Mouse (Mus musculus): ENCODE data around the gene Atp1a2. TPM values are rescaled to one million over a fixed set of nuclear protein-coding genes. Genes with fewer than 3 reads are reported as not detected.
A peak's percentile ranks its signal among the peaks of the same experiment; 100 is the strongest.
"Not testable (repeated sequence)": the region's sequence is repeated elsewhere in the genome, so short reads cannot be mapped to it uniquely, and the experiment has no call there.

Gene Atp1a2
- polyA plus RNA-seq, 1 experiment from 2014 or later = 3.3 TPM

- 38% methylated on average over 23 of the region's 23 CpGs for WGBS
- not testable (repeated sequence) for H3K36me3 ChIP-seq; H3K4me3 ChIP-seq (replicated peaks); H3K9ac ChIP-seq; H3K27ac ChIP-seq; ATAC-seq; H3K9me3 ChIP-seq; H3K4me1 ChIP-seq (replicated peaks); H3K27me3 ChIP-seq (replicated peaks)
- H3K4me2 ChIP-seq (replicated peaks) = peak overlapping the region; percentile 26; the same call in 1 of the 2 replicates
Measured at GRCm38 (mm10) chr1:172244645-172245044, 53.2 kb downstream of the Atp1a2 start.

- H3K9me3 ChIP-seq = no peaks in the 10 kb centered on the region
- H3K27ac ChIP-seq = no peak overlapping the region
- no peak overlapping the region for H3K9ac ChIP-seq
- 26% methylated on average over 16 of the region's 16 CpGs for WGBS
- no peaks in the 10 kb centered on the region for H3K36me3 ChIP-seq
- H3K27me3 ChIP-seq (replicated peaks) = 0 out of 2 replicates have a peak, but pooled peaks cover 4% of the 10 kb centered on the region
- no peaks in the 10 kb centered on the region for H3K4me1 ChIP-seq (replicated peaks)
- ATAC-seq = no peak
- no peak overlapping the region for H3K4me3 ChIP-seq (replicated peaks)
- peak overlapping the region; percentile 18; the same call in 1 of the 2 replicates for H3K4me2 ChIP-seq (replicated peaks)
Measured at GRCm38 (mm10) chr1:172243547-172244205, 54.2 kb downstream of the Atp1a2 start.

- H3K27ac ChIP-seq = no peak overlapping the region
Measured at GRCm38 (mm10) chr1:172242401-172242800, 55.5 kb downstream of the Atp1a2 start.

DNA sequence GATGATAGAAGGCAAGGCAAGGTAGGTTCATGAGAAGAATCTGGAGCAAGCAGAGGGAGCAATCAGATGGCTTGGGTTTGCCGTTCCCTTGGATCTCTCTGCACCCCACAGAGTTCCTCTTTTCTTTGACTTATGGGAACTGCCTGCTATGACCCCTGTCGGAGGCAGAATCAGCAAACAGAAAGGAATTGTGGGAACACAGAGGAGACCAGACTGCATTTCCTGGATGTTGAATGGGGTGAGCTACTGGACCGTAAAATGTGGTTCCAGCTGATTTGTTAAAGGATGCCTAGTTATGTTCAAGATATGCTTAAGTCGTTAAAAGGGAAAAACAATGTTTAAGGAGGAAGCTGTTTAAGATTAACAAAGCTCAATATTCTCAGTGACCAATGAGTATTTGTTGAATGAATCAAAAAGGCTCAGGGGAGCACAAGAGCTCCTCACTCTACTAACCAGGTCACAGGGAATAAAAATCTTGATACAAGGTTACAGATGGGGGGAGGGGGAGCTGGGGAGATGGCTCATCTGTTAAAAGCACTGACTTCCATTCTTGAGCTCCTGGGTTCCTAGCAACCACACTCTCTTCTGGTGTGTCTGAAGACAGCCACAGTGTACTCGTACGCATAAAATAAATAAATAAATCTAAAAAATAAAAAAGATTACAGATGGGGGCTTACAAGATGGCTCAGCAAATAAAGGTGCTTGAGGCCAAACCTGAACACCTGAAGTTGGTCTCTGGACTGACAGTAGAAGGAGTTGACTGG lies 56.7 kb downstream of the Atp1a2 start:
- Histone ChIP-seq H3K27ac (no peak overlapping the region), H3K27me3 (replicated peaks) (0 out of 2 replicates have a peak, but pooled peaks cover 4% of the 10 kb centered on the region), H3K9me3 (no peaks in the 10 kb centered on the region), H3K4me3 (replicated peaks) (no peak overlapping the region), H3K36me3 (no peaks in the 10 kb centered on the region), H3K4me2 (replicated peaks) (no peak overlapping the region), H3K9ac (no peak overlapping the region), H3K4me1 (replicated peaks) (no peaks in the 10 kb centered on the region)
- ATAC-seq = no peak
- WGBS = 64% methylated on average over 6 of the region's 6 CpGs

More at GRCm38 (mm10) chr1:172242401-172242800, 55.5 kb downstream of the Atp1a2 start:
- H3K27me3 ChIP-seq (replicated peaks) = 0 out of 2 replicates have a peak, but pooled peaks cover 4% of the 10 kb centered on the region
- no peak for ATAC-seq
- H3K4me3 ChIP-seq (replicated peaks) = no peak overlapping the region
- no peak overlapping the region for H3K9ac ChIP-seq
- no peaks in the 10 kb centered on the region for H3K36me3 ChIP-seq
- no peaks in the 10 kb centered on the region for H3K9me3 ChIP-seq
- WGBS = 66% methylated on average over 2 of the region's 2 CpGs
- no peak overlapping the region for H3K4me2 ChIP-seq (replicated peaks)
- no peaks in the 10 kb centered on the region for H3K4me1 ChIP-seq (replicated peaks)

- Histone ChIP-seq H3K9me3 (no peaks in the 10 kb centered on the region), H3K27ac (no peak overlapping the region), H3K36me3 (no peaks in the 10 kb centered on the region), H3K4me1 (replicated peaks) (no peaks in the 10 kb centered on the region), H3K4me3 (replicated peaks) (no peak overlapping the region), H3K4me2 (replicated peaks) (no peak overlapping the region), H3K27me3 (replicated peaks) (no peaks in the 10 kb centered on the region), H3K9ac (no peak overlapping the region)
- no peak for ATAC-seq
- 91% methylated on average over 1 of the region's 1 CpGs for WGBS
Measured at GRCm38 (mm10) chr1:172229215-172229614, 68.6 kb downstream of the Atp1a2 start.

DNA sequence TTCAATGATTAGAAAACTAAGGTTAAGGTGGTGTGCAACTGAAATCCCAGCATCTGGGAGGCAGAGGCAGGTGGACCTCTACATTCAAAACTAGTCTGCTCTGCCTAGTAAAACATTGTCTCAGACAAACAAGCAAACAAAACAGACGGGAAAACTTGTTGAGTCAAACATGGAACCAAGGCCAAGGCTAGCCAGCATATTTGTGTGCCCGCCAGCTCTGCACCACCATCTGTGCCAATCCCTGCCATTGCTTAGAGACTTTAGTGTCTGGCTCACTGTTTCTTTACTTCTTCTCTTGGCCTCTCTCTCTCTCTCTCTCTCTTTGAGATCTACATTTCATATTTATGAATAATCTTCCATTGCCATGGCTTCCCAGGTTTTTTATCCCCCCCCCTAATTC lies 69.7 kb downstream of the Atp1a2 start:
- H3K9me3 ChIP-seq = no peaks in the 10 kb centered on the region
- no peaks in the 10 kb centered on the region for H3K36me3 ChIP-seq
- no peak overlapping the region for H3K4me3 ChIP-seq (replicated peaks)
- no peak overlapping the region for H3K4me2 ChIP-seq (replicated peaks)
- no peaks in the 10 kb centered on the region for H3K27me3 ChIP-seq (replicated peaks)
- no peak overlapping the region for H3K9ac ChIP-seq
- H3K27ac ChIP-seq = no peak overlapping the region
- no peaks in the 10 kb centered on the region for H3K4me1 ChIP-seq (replicated peaks)
- no peak for ATAC-seq
- 94% methylated on average over 2 of the region's 2 CpGs for WGBS

Other genes starting within 250 kb of the Atp1a2 start
- gene Nhlh1, start 240.5 kb downstream of the Atp1a2 start, polyA plus RNA-seq (2015; fragmentation: Nextera tagmentation; extraction: Ambion mirVana) = 0.06 and 0.09 TPM in 2 replicates
- 201 and 203 TPM in 2 replicates for gene Copa, start 215.5 kb downstream of the Atp1a2 start, polyA plus RNA-seq (2015; fragmentation: Nextera tagmentation; extraction: Ambion mirVana)
- 135 and 136 TPM in 2 replicates for gene Ncstn, start 215.3 kb downstream of the Atp1a2 start, polyA plus RNA-seq (2015; fragmentation: Nextera tagmentation; extraction: Ambion mirVana)
- gene Pex19, start 171.3 kb downstream of the Atp1a2 start, polyA plus RNA-seq (2015; fragmentation: Nextera tagmentation; extraction: Ambion mirVana) = 143 and 144 TPM in 2 replicates
- 98.2 and 101 TPM in 2 replicates for gene Dcaf8, start 150.0 kb downstream of the Atp1a2 start, polyA plus RNA-seq (2015; fragmentation: Nextera tagmentation; extraction: Ambion mirVana)
- 86.4 and 89.0 TPM in 2 replicates for gene Pea15a, start 91.3 kb downstream of the Atp1a2 start, polyA plus RNA-seq (2015; fragmentation: Nextera tagmentation; extraction: Ambion mirVana)
- gene Casq1, start 78.2 kb downstream of the Atp1a2 start, polyA plus RNA-seq (2015; fragmentation: Nextera tagmentation; extraction: Ambion mirVana) = 18.4 and 20.2 TPM in 2 replicates
- gene Atp1a4, start 39.6 kb downstream of the Atp1a2 start, polyA plus RNA-seq (2015; fragmentation: Nextera tagmentation; extraction: Ambion mirVana) = not detected in 2 replicates
- 46.1 and 53.3 TPM in 2 replicates for gene Igsf8, start 36.4 kb downstream of the Atp1a2 start, polyA plus RNA-seq (2015; fragmentation: Nextera tagmentation; extraction: Ambion mirVana)
- 0.08 TPM in 1 of 2 replicates, not detected in the other for gene Kcnj9, start 31.3 kb upstream of the Atp1a2 start, polyA plus RNA-seq (2015; fragmentation: Nextera tagmentation; extraction: Ambion mirVana)
- gene Kcnj10, start 43.1 kb upstream of the Atp1a2 start, polyA plus RNA-seq (2015; fragmentation: Nextera tagmentation; extraction: Ambion mirVana) = 0.08 TPM in 2 replicates
- 6.3 and 6.4 TPM in 2 replicates for gene Pigm, start 78.5 kb upstream of the Atp1a2 start, polyA plus RNA-seq (2015; fragmentation: Nextera tagmentation; extraction: Ambion mirVana)
- gene Slamf9, start 177.3 kb upstream of the Atp1a2 start, polyA plus RNA-seq (2015; fragmentation: Nextera tagmentation; extraction: Ambion mirVana) = 2.2 and 2.5 TPM in 2 replicates
- gene Igsf9, start 183.7 kb upstream of the Atp1a2 start, polyA plus RNA-seq (2015; fragmentation: Nextera tagmentation; extraction: Ambion mirVana) = 68.7 and 77.8 TPM in 2 replicates
- gene Tagln2, start 202.0 kb upstream of the Atp1a2 start, polyA plus RNA-seq (2015; fragmentation: Nextera tagmentation; extraction: Ambion mirVana) = 388 and 395 TPM in 2 replicates
- gene Cfap45, start 222.7 kb upstream of the Atp1a2 start, polyA plus RNA-seq (2015; fragmentation: Nextera tagmentation; extraction: Ambion mirVana) = 1.1 and 1.2 TPM in 2 replicates

Data from intestine, embryonic 15.5 days (tissue).